ENCODE assay signal across 8 mouse cellular contexts in genomic region chr1:133025051-133025795, GRCm38 (mm10). TPM values are rescaled to one million over a fixed set of nuclear protein-coding genes. Genes with fewer than 3 reads are reported as not detected.
DNase-seq lines count a peak whose midpoint lies in the region; ATAC-seq and TF ChIP-seq lines count a peak whose summit lies in the region.

No protein-coding gene starts in this region.

- H3K4me3 ChIP-seq in bone marrow, adult 2 months (replicated peaks; ENCODE audit: control insufficient read depth, low read depth, low read length), result peak overlapping the region; percentile 100
- peak overlapping the region; percentile 92 for H3K4me3 ChIP-seq in embryonic facial prominence, embryonic 15.5 days (replicated peaks)
- peak overlapping the region; percentile 91 for H3K4me3 ChIP-seq in kidney, embryonic 14.5 days (ENCODE audit: low read length)
- peak overlapping the region; percentile 76 for H3K4me3 ChIP-seq in limb, embryonic 15.5 days

- DNase-seq in 416B (ENCODE audit: low read depth), result peak; percentile 98
- DNase-seq in heart, adult 9 months (ENCODE audit: low spot score in 2 of 2), result peak; percentile 82 to 89
- peak; percentile 78 to 79 for DNase-seq in monocyte, adult 2 months (ENCODE audit: low read depth in 1 of 2, low spot score in 2 of 2)
- peak; percentile 90 to 92 for DNase-seq in spleen, postnatal 36 days (ENCODE audit: low spot score in 2 of 2)

- peak; percentile 97 for ATAC-seq in embryonic facial prominence, embryonic 15.5 days (ENCODE audit: insufficient number of reproducible peaks, low FRiP score, low TSS enrichment, low read depth)
- peak; percentile 96 for ATAC-seq in kidney, embryonic 14.5 days (ENCODE audit: low FRiP score, low TSS enrichment)
- peak; percentile 96 for ATAC-seq in limb, embryonic 15.5 days (ENCODE audit: insufficient number of reproducible peaks, low FRiP score, low TSS enrichment, low read depth)

- peak overlapping the region; percentile 99 for H3K27ac ChIP-seq in bone marrow, adult 2 months (ENCODE audit: control insufficient read depth, insufficient read depth, low read depth, low read length, poor library complexity)
- peak overlapping the region; percentile 95 for H3K27ac ChIP-seq in embryonic facial prominence, embryonic 15.5 days (replicated peaks)
- peak overlapping the region; percentile 73 for H3K27ac ChIP-seq in kidney, embryonic 14.5 days (ENCODE audit: low read depth, low read length)
- H3K27ac ChIP-seq in limb, embryonic 15.5 days, result peak overlapping the region; percentile 89

- H3K4me2 ChIP-seq in embryonic facial prominence, embryonic 15.5 days (replicated peaks), result peak overlapping the region; percentile 63
- peak overlapping the region; percentile 68 for H3K4me2 ChIP-seq in kidney, embryonic 14.5 days (replicated peaks; ENCODE audit: low read depth, low read length)
- H3K4me2 ChIP-seq in limb, embryonic 15.5 days, result peak overlapping the region; percentile 52

- peak overlapping the region; percentile 91 for H3K9ac ChIP-seq in embryonic facial prominence, embryonic 15.5 days
- peak overlapping the region; percentile 92 for H3K9ac ChIP-seq in kidney, embryonic 14.5 days (ENCODE audit: low read depth, low read length)
- H3K9ac ChIP-seq in limb, embryonic 15.5 days, result peak overlapping the region; percentile 69

- H3K9me3 ChIP-seq in embryonic facial prominence, embryonic 15.5 days (replicated peaks), result no peaks in the 10 kb centered on the region
- no peaks in the 10 kb centered on the region for H3K9me3 ChIP-seq in kidney, embryonic 14.5 days (ENCODE audit: control insufficient read depth, low read length)
- no peaks in the 10 kb centered on the region for H3K9me3 ChIP-seq in limb, embryonic 15.5 days

- no peaks in the 10 kb centered on the region for H3K27me3 ChIP-seq in embryonic facial prominence, embryonic 15.5 days
- no peaks in the 10 kb centered on the region for H3K27me3 ChIP-seq in kidney, embryonic 14.5 days (ENCODE audit: control insufficient read depth, insufficient read depth, low read length)
- H3K27me3 ChIP-seq in limb, embryonic 15.5 days, result no peaks in the 10 kb centered on the region

- no peak for TF ChIP-seq CTCF in bone marrow, adult 2 months (IDR thresholded peaks at IDR 0.05; ENCODE audit: control insufficient read depth, insufficient read depth, low read length)

- H3K4me1 ChIP-seq in bone marrow, adult 2 months (ENCODE audit: control insufficient read depth, insufficient read depth, low read length), result peaks cover 2% of the 10 kb centered on the region; the same call in 1 of the 2 replicates
- peaks cover 12% of the 10 kb centered on the region for H3K4me1 ChIP-seq in embryonic facial prominence, embryonic 15.5 days
- H3K4me1 ChIP-seq in kidney, embryonic 14.5 days (ENCODE audit: control insufficient read depth, insufficient read depth, low read length), result peaks cover 6% of the 10 kb centered on the region; the same call in 1 of the 2 replicates
- H3K4me1 ChIP-seq in limb, embryonic 15.5 days, result peaks cover 14% of the 10 kb centered on the region

- H3K36me3 ChIP-seq in embryonic facial prominence, embryonic 15.5 days, result no peaks in the 10 kb centered on the region
- H3K36me3 ChIP-seq in kidney, embryonic 14.5 days (ENCODE audit: control insufficient read depth, insufficient read depth, low read length), result no peaks in the 10 kb centered on the region; the same call in 1 of the 2 replicates
- H3K36me3 ChIP-seq in limb, embryonic 15.5 days, result no peaks in the 10 kb centered on the region

- WGBS in bone marrow, adult 2 months, result 1% methylated on average over 40 of the region's 40 CpGs
- under 1% methylated on average over 40 of the region's 40 CpGs for WGBS in embryonic facial prominence, embryonic 15.5 days
- 1% methylated on average over 40 of the region's 40 CpGs for WGBS in kidney, embryonic 14.5 days
- under 1% methylated on average over 38 of the region's 40 CpGs for WGBS in limb, embryonic 15.5 days

- peak; percentile 70; the same call in 1 of the 2 replicates for TF ChIP-seq POLR2A in bone marrow, adult 2 months (IDR thresholded peaks at IDR 0.05; ENCODE audit: borderline replicate concordance, control insufficient read depth, low read depth, low read length)

RNA-seq across cellular contexts. Expression of gene Mdm4, which starts 5.1 kb away (rescaled TPM):
- polyA plus RNA-seq in bone marrow, adult 2 months (2011; ENCODE audit: insufficient read depth, insufficient read length, low replicate concordance, missing spikeins), result 33.1 and 66.0 TPM in 2 replicates
- polyA plus RNA-seq in embryonic facial prominence, embryonic 15.5 days (2015; fragmentation: Nextera tagmentation; extraction: Ambion mirVana), result 33.5 and 42.3 TPM in 2 replicates
- polyA plus RNA-seq in kidney, embryonic 14.5 days (2014; fragmentation: Nextera tagmentation; extraction: Ambion mirVana), result 36.0 and 57.6 TPM in 2 replicates
- 32.2 and 35.9 TPM in 2 replicates for polyA plus RNA-seq in limb, embryonic 15.5 days (2015; fragmentation: Nextera tagmentation; extraction: Ambion mirVana)

RNA-seq across cellular contexts. Expression of gene Pik3c2b, which starts 20.2 kb away (rescaled TPM):
- polyA plus RNA-seq in bone marrow, adult 2 months (2011; ENCODE audit: insufficient read depth, insufficient read length, low replicate concordance, missing spikeins), result 6.6 and 17.9 TPM in 2 replicates
- 6.2 and 8.1 TPM in 2 replicates for polyA plus RNA-seq in embryonic facial prominence, embryonic 15.5 days (2015; fragmentation: Nextera tagmentation; extraction: Ambion mirVana)
- 6.3 and 9.1 TPM in 2 replicates for polyA plus RNA-seq in kidney, embryonic 14.5 days (2014; fragmentation: Nextera tagmentation; extraction: Ambion mirVana)
- polyA plus RNA-seq in limb, embryonic 15.5 days (2015; fragmentation: Nextera tagmentation; extraction: Ambion mirVana), result 6.8 and 7.5 TPM in 2 replicates

Comparison
In these comparisons a context has a peak if more than half of its experiments do, and no peak if none do; other contexts are left out.
1. Peak in every context shown above with its lines: DNase-seq, ATAC-seq, H3K4me3 ChIP-seq and H3K27ac ChIP-seq.